Mouse (Mus musculus) cortical plate, adult 2 months (tissue): ENCODE measurements around the gene Mrnip.
A peak's percentile ranks its signal among the peaks of the same experiment; 100 is the strongest.

Source experiments
- CTCF ChIP-seq: fragments of 200-500 bp; IDR thresholded peaks from 2 replicates; pipeline ENCODE4 v1.5.1; 2011; ENCODE audit warnings: mild to moderate bottlenecking, control low read depth, low read length; ENCODE audit not compliant: insufficient read depth; ENCODE audit errors: extremely low read depth
- POLR2A ChIP-seq: fragments of 200-500 bp; IDR thresholded peaks from 2 replicates; pipeline ENCODE4 v1.6.1; 2011; ENCODE audit warnings: mild to moderate bottlenecking, low read length, control low read depth; ENCODE audit not compliant: insufficient read depth; ENCODE audit errors: extremely low read depth

- no peak for TF ChIP-seq POLR2A
- TF ChIP-seq CTCF, result peak; percentile 49; the same call in 1 of the 2 replicates
Measured at GRCm38 (mm10) chr11:50231411-50231810, 57.2 kb downstream of the Mrnip start.
